Mouse (Mus musculus) lung, adult 18-20 months (tissue): Measurements from ENCODE around the gene Ruvbl2.
"Not testable (repeated sequence)": the region's sequence is repeated elsewhere in the genome, so short reads cannot be mapped to it uniquely, and the experiment has no call there.

ENCODE experiments used
- DNase-seq, 2 experiments: peaks; one replicate each; pipeline ENCODE4 v3.0.0; 2022; ENCODE audit warnings: mixed read lengths in 2 of 2

Gene Ruvbl2

GRCm38 (mm10) chr7:45437521-45438276, at the start of gene Ruvbl2:
Gene Ruvbl2 (minus strand): TSS chr7:45438096.
- peak; percentile 44 to 71 for DNase-seq

GRCm38 (mm10) chr7:45486761-45487415, 49.0 kb upstream of the Ruvbl2 start, which contains the start of gene Gm45808:
Gene Gm45808 (minus strand): TSS chr7:45486811.
- no peak for DNase-seq

- no peak for DNase-seq
These were observed 48.3 kb upstream of the Ruvbl2 start for GRCm38 (mm10) chr7:45486158-45486557.

- not testable (repeated sequence) for DNase-seq
These were observed 47.1 kb upstream of the Ruvbl2 start for GRCm38 (mm10) chr7:45484985-45485384.

- DNase-seq, result no peak
These were observed 44.3 kb upstream of the Ruvbl2 start for GRCm38 (mm10) chr7:45482166-45482565.

- peak; percentile 71 to 79 for DNase-seq
These were observed 43.6 kb upstream of the Ruvbl2 start, which contains the start of gene Tulp2 for GRCm38 (mm10) chr7:45481374-45481927. Gene Tulp2 (plus strand): TSS chr7:45481877.

GRCm38 (mm10) chr7:45480310-45480709, 42.4 kb upstream of the Ruvbl2 start:
- DNase-seq, result not testable (repeated sequence)

GRCm38 (mm10) chr7:45478774-45479173, 40.9 kb upstream of the Ruvbl2 start:
- no peak for DNase-seq

GRCm38 (mm10) chr7:45477003-45477402, 39.1 kb upstream of the Ruvbl2 start:
- peak; percentile 55 to 74 for DNase-seq

GRCm38 (mm10) chr7:45476453-45476852, 38.6 kb upstream of the Ruvbl2 start:
- DNase-seq, result no peak

GRCm38 (mm10) chr7:45475291-45475969, 37.5 kb upstream of the Ruvbl2 start:
- peak in 1 of 2 experiments; percentile 45 for DNase-seq

- peak; percentile 61 to 73 for DNase-seq
These were observed 33.0 kb upstream of the Ruvbl2 start for GRCm38 (mm10) chr7:45470869-45471268.

GRCm38 (mm10) chr7:45467090-45467670, 29.3 kb upstream of the Ruvbl2 start:
- DNase-seq, result peak; percentile 72 to 86

- DNase-seq, result peak; percentile 94 to 96
These were observed 28.6 kb upstream of the Ruvbl2 start, which contains the start of gene Bax for GRCm38 (mm10) chr7:45466283-45467089. Gene Bax (minus strand): TSS chr7:45466898.

- no peak for DNase-seq
These were observed 27.7 kb upstream of the Ruvbl2 start for GRCm38 (mm10) chr7:45465549-45465948.

GRCm38 (mm10) chr7:45465112-45465511, 27.2 kb upstream of the Ruvbl2 start:
- no peak for DNase-seq

GRCm38 (mm10) chr7:45463987-45464778, 26.3 kb upstream of the Ruvbl2 start:
- no peak for DNase-seq

GRCm38 (mm10) chr7:45462868-45463267, 25.0 kb upstream of the Ruvbl2 start:
- DNase-seq, result not testable (repeated sequence)

- no peak for DNase-seq
These were observed 24.4 kb upstream of the Ruvbl2 start for GRCm38 (mm10) chr7:45462325-45462724.

GRCm38 (mm10) chr7:45461781-45462180, 23.9 kb upstream of the Ruvbl2 start:
- no peak for DNase-seq

GRCm38 (mm10) chr7:45461326-45461725, 23.4 kb upstream of the Ruvbl2 start:
- no peak for DNase-seq
